ENCODE assay signal across 8 mouse cellular contexts in the genomic region with DNA sequence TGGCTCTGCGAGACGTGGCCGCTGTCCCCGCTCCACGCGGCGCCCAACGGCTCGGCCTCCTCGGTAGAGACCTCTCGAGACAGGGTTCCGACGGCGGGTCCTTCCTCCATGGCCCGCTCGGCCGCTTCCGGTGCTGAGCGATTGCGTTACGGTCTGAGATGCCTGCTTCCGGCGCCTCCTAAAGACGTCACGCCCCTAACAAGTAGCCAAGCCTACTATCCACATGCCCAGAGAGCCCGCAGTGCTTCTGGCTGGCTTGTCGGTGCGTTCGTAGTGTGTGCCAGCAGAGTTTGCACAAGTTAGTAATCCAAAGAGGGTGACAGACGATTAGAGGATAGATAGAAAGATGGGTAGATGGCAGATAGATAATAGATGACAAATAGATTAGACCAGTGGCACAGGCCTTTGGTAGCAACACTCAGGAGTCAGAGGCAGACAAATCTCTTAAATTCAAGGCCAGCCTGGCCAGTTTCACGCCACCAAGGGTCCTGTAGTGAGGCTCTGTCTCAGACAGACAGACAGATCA. TPM values are rescaled to one million over a fixed set of nuclear protein-coding genes. Genes with fewer than 3 reads are reported as not detected.
DNase-seq lines count a peak whose midpoint lies in the region; ATAC-seq lines count a peak whose summit lies in the region.

A gene (minus strand): TSS at position 115 of the 526 bp plus-strand sequence.

- ATAC-seq in hindbrain, embryonic 12.5 days (ENCODE audit: low FRiP score), result peak; percentile 94

- peaks cover 17% of the 10 kb centered on the region for H3K4me1 ChIP-seq in hindbrain, embryonic 12.5 days

- 0 out of 2 replicates have a peak, but pooled peaks cover 2% of the 10 kb centered on the region for H3K36me3 ChIP-seq in hindbrain, embryonic 12.5 days

- no peaks in the 10 kb centered on the region for H3K9me3 ChIP-seq in hindbrain, embryonic 12.5 days (replicated peaks)

- H3K4me3 ChIP-seq in hindbrain, embryonic 12.5 days, result peak within 1 kb of the TSS; percentile 93

- 3% methylated on average over 31 of the region's 31 CpGs for WGBS in hindbrain, embryonic 12.5 days

- H3K4me2 ChIP-seq in hindbrain, embryonic 12.5 days (replicated peaks), result peak within 1 kb of the TSS; percentile 95

- peak within 1 kb of the TSS; percentile 89 for H3K9ac ChIP-seq in hindbrain, embryonic 12.5 days

- peak; percentile 87 for DNase-seq in Muller cell, postnatal 12 days (ENCODE audit: inconsistent ontology term)
- DNase-seq in cerebellum, adult 9-11 months, result peak; percentile 91
- peak; percentile 86 to 92 for DNase-seq in frontal cortex, postnatal 10 days (ENCODE audit: low spot score in 2 of 2)
- peak; percentile 94 to 95 for DNase-seq in layer of hippocampus, postnatal 14 days (ENCODE audit: low spot score in 2 of 2)
- peak; percentile 92 for DNase-seq in lung, postnatal 14 days
- peak; percentile 89 for DNase-seq in retina, adult 2 months (ENCODE audit: low read depth, low spot score)
- DNase-seq in thymus, postnatal 36 days, result peak; percentile 80 to 83

- H3K27me3 ChIP-seq in hindbrain, embryonic 12.5 days, result 0 out of 2 replicates have a peak, but pooled peaks cover 4% of the 10 kb centered on the region

- H3K27ac ChIP-seq in hindbrain, embryonic 12.5 days, result no peak within 1 kb of the TSS

RNA-seq across cellular contexts. Expression of the gene that starts here (rescaled TPM):
- 28.0 and 29.2 TPM in 2 replicates for polyA plus RNA-seq in hindbrain, embryonic 12.5 days (2016; fragmentation: Nextera tagmentation; extraction: Ambion mirVana)
- 10 to 100 TPM; 19.9 to 21.0 TPM for total RNA-seq in layer of hippocampus, postnatal 14 days (2021)
